Mouse (Mus musculus): Measurements from ENCODE around the gene Smpd2.

GRCm38 (mm10) chr10:41491111-41491510, 942 bp upstream of the Smpd2 start:
- no peak for TF ChIP-seq NANOG (IDR thresholded peaks at IDR 0.05; ENCODE audit: borderline replicate concordance, low read length)
- no peak for TF ChIP-seq CTCF (conservative IDR thresholded peaks at IDR 0.05; ENCODE audit: low read length)
